Mouse (Mus musculus) layer of hippocampus, postnatal 36 days (tissue): ENCODE measurements around the gene Pms2. TPM values are rescaled to one million over a fixed set of nuclear protein-coding genes. Genes with fewer than 3 reads are reported as not detected.

ENCODE experiments used
- total RNA-seq, 2 experiments: library from RNA; stranded (reverse); gene quantifications; 2 replicates each; pipeline ENCODE4 v1.2.3; 2021

The Pms2 gene
- total RNA-seq, 2 experiments from 2014 or later: 13.9 to 16.3 TPM

Other genes starting within 250 kb of the Pms2 start
- gene Usp42, start 177.7 kb upstream of the Pms2 start, total RNA-seq: 10 to 100 TPM; 20.4 to 21.4 TPM
- gene Eif2ak1, start 92.2 kb upstream of the Pms2 start, total RNA-seq: 10 to 100 TPM; 42.3 to 43.4 TPM
- not detected for gene Ankrd61, start 12.3 kb upstream of the Pms2 start, total RNA-seq
- gene Aimp2, start 117 bp upstream of the Pms2 start, total RNA-seq: 10 to 100 TPM; 29.2 to 34.9 TPM
- 1 to 10 TPM; 1.2 to 2.6 TPM for gene Gm42421, start 18.2 kb downstream of the Pms2 start, total RNA-seq
- gene Rsph10b, start 23.1 kb downstream of the Pms2 start, total RNA-seq: 1 to 10 TPM; 2.1 to 3.0 TPM
- 10 to 100 TPM; 32.4 to 36.9 TPM for gene Ccz1, start 104.9 kb downstream of the Pms2 start, total RNA-seq
- not detected for gene Ocm, start 116.7 kb downstream of the Pms2 start, total RNA-seq
- 10 to 100 TPM; 94.2 to 99.2 TPM for gene Lmtk2, start 190.5 kb downstream of the Pms2 start, total RNA-seq